Mouse (Mus musculus) thymus, adult 2 months (tissue): ENCODE measurements around the gene Hoxc13. TPM values are rescaled to one million over a fixed set of nuclear protein-coding genes. Genes with fewer than 3 reads are reported as not detected.

Experiments used
- DNase-seq: peaks from one replicate; pipeline ENCODE4 v3.0.0; 2021
- H3K27ac ChIP-seq: fragments of 200-500 bp; 2 replicates; pipeline ENCODE4 v1.5.1; 2012; ENCODE audit warnings: low read length, control low read depth; ENCODE audit not compliant: control insufficient read depth, insufficient read depth
- H3K27me3 ChIP-seq: fragments of 200-500 bp; 2 replicates; pipeline ENCODE4 v1.6.1; 2012; ENCODE audit warnings: mild to moderate bottlenecking, low read length, moderate library complexity, mixed read lengths; ENCODE audit not compliant: control insufficient read depth, insufficient read depth
- H3K36me3 ChIP-seq: fragments of 200-500 bp; 2 replicates; pipeline ENCODE4 v1.6.1; 2012; ENCODE audit warnings: mild to moderate bottlenecking, low read length, moderate library complexity; ENCODE audit not compliant: control insufficient read depth, insufficient read depth
- H3K4me1 ChIP-seq: fragments of 200-500 bp; replicated peaks from 2 replicates; pipeline ENCODE4 v1.6.1; 2012; ENCODE audit warnings: low read length; ENCODE audit not compliant: control insufficient read depth, insufficient read depth
- H3K4me3 ChIP-seq: fragments of 200-500 bp; 2 replicates; pipeline ENCODE4 v1.5.1; 2012; ENCODE audit warnings: mild to moderate bottlenecking, low read length, control low read depth, moderate library complexity; ENCODE audit not compliant: control insufficient read depth, insufficient read depth
- CTCF ChIP-seq: fragments of 200-500 bp; IDR thresholded peaks from 2 replicates; pipeline ENCODE4 v1.5.1; 2012; ENCODE audit warnings: mild to moderate bottlenecking, control low read depth, low read length, moderate library complexity, borderline replicate concordance; ENCODE audit not compliant: control insufficient read depth, poor library complexity, insufficient read depth; ENCODE audit errors: extremely low read depth
- POLR2A ChIP-seq: fragments of 200-500 bp; IDR thresholded peaks from 2 replicates; pipeline ENCODE4 v1.6.1; 2012; ENCODE audit warnings: mild to moderate bottlenecking, low read length, control low read depth, moderate library complexity; ENCODE audit not compliant: control insufficient read depth, poor library complexity, insufficient read depth; ENCODE audit errors: extremely low read depth
- WGBS: fragments of 180-500 bp; shearing (Covaris S2); methylation state at CpG from one replicate; pipeline ENCODE4 v1.1.7; 2018; 5-methylcytosine and 5-hydroxymethylcytosine counted together
- polyA plus RNA-seq: library from polyadenylated mRNA; depleted of rRNA; stranded (reverse); fragments of >200 nt; gene quantifications from 2 replicates; pipeline ENCODE4 v1.2.3, GENCODE M21; 2012

Gene Hoxc13
- polyA plus RNA-seq, 1 experiment, result not detected

- TF ChIP-seq CTCF (no peak), POLR2A (no peak)
- H3K4me3 ChIP-seq, result no peak overlapping the region
- no peak for DNase-seq
- 9% methylated on average over 22 of the region's 22 CpGs for WGBS
- no peaks in the 10 kb centered on the region for H3K36me3 ChIP-seq
- H3K4me1 ChIP-seq, result no peaks in the 10 kb centered on the region
- H3K27me3 ChIP-seq, result peaks cover 11% of the 10 kb centered on the region
- H3K27ac ChIP-seq, result no peak overlapping the region
These were observed 10.3 kb upstream of the Hoxc13 start for GRCm38 (mm10) chr15:102910496-102911095.

GRCm38 (mm10) chr15:102913038-102913585 lies 7.8 kb upstream of the Hoxc13 start:
- Histone ChIP-seq H3K27ac (no peak overlapping the region), H3K27me3 (peaks cover 16% of the 10 kb centered on the region), H3K4me1 (no peaks in the 10 kb centered on the region), H3K36me3 (no peaks in the 10 kb centered on the region), H3K4me3 (no peak overlapping the region)
- no peak for DNase-seq
- 6% methylated on average over 19 of the region's 19 CpGs for WGBS
- TF ChIP-seq CTCF (no peak), POLR2A (no peak)

GRCm38 (mm10) chr15:102917972-102918572 lies 2.8 kb upstream of the Hoxc13 start:
- TF ChIP-seq CTCF (no peak), POLR2A (no peak)
- 10% methylated on average over 20 of the region's 20 CpGs for WGBS
- no peak overlapping the region for H3K4me3 ChIP-seq
- H3K4me1 ChIP-seq, result no peaks in the 10 kb centered on the region
- H3K27me3 ChIP-seq, result peaks cover 20% of the 10 kb centered on the region
- no peak overlapping the region for H3K27ac ChIP-seq
- DNase-seq, result no peak
- H3K36me3 ChIP-seq, result no peaks in the 10 kb centered on the region

- H3K4me3 ChIP-seq, result no peak overlapping the region
- H3K4me1 ChIP-seq, result no peaks in the 10 kb centered on the region
- H3K27me3 ChIP-seq, result peaks cover 22% of the 10 kb centered on the region
- WGBS, result 8% methylated on average over 7 of the region's 7 CpGs
- H3K27ac ChIP-seq, result no peak overlapping the region
- no peak for DNase-seq
- no peaks in the 10 kb centered on the region for H3K36me3 ChIP-seq
- TF ChIP-seq CTCF, result no peak
- no peak for TF ChIP-seq POLR2A
These were observed 2.2 kb upstream of the Hoxc13 start for GRCm38 (mm10) chr15:102918611-102919265.

- no peak for TF ChIP-seq POLR2A
- TF ChIP-seq CTCF, result no peak
These were observed 1.3 kb upstream of the Hoxc13 start for GRCm38 (mm10) chr15:102919336-102920180.

GRCm38 (mm10) chr15:102920619-102921018 lies 284 bp upstream of the Hoxc13 start:
- TF ChIP-seq POLR2A (no peak), CTCF (no peak)

More at GRCm38 (mm10) chr15:102919336-102920180, 1.3 kb upstream of the Hoxc13 start:
- WGBS, result 10% methylated on average over 12 of the region's 12 CpGs
- Histone ChIP-seq H3K4me3 (no peak overlapping the region), H3K27me3 (peaks cover 25% of the 10 kb centered on the region), H3K36me3 (no peaks in the 10 kb centered on the region), H3K27ac (no peak overlapping the region), H3K4me1 (no peaks in the 10 kb centered on the region)
- no peak for DNase-seq

More at GRCm38 (mm10) chr15:102920619-102921018, 284 bp upstream of the Hoxc13 start:
- no peak overlapping the region for H3K4me3 ChIP-seq
- H3K4me1 ChIP-seq, result no peaks in the 10 kb centered on the region
- H3K27me3 ChIP-seq, result peaks cover 25% of the 10 kb centered on the region
- 8% methylated on average over 19 of the region's 20 CpGs for WGBS
- no peak for DNase-seq
- H3K36me3 ChIP-seq, result no peaks in the 10 kb centered on the region
- no peak overlapping the region for H3K27ac ChIP-seq
